Mouse (Mus musculus) colon, adult 2 months (tissue): ENCODE measurements around the gene Col8a1. TPM values are rescaled to one million over a fixed set of nuclear protein-coding genes. Genes with fewer than 3 reads are reported as not detected.

ENCODE experiments used
- polyA plus RNA-seq: library from polyadenylated mRNA; depleted of rRNA; stranded (reverse); fragments of >200 nt; gene quantifications from 2 replicates; pipeline ENCODE4 v1.2.3, GENCODE M21; 2012; rRNA removed

Gene Col8a1
- 4.3 and 7.1 TPM in 2 replicates for polyA plus RNA-seq

GRCm38 (mm10) chr16:57754526-57755125 lies at the start of gene Col8a1:
Gene Col8a1, minus strand, starts transcription at chr16:57754737.

DNA sequence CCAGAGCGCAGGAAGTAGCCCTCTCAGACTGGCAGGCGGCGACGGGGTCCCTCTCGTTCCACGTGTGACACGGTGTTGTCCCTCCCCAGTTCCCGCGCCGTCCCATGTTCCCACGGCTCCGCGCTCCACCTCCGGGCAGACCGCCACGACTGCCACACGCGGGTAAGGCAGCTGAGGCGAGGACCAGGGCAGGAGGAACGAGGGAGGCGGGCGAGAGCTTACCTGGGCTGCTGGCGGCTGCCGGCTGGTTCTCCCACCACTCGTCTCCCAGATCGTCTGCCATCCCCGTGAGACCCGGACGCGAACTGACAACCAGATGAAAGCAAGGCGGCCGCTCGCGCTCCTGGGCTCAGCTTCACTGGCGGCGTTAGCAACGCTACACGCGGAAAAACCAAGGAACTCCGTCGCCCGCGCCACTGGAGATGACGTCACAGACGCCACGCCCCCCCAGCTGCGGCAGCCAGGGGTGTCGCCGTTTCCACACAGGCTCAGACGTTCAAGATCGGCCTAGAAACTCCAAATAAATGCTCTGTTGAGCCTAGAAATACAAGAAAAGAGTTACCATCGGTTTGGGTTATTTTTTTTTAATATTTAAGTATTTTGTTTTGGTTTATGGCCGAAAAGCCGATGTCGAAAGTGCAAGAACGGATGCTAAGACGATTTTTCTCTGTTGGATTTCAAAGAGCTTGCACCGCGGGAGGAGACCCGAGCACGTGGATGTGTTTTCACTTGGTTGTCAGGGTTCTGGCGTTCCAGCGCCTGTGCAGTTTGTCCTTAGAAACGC lies 147.9 kb downstream of the Col8a1 start, which contains the start of gene Cmss1:
Gene Cmss1 (minus strand): TSS at position 421 of the 784 bp plus-strand sequence.

Other genes starting within 250 kb of the Col8a1 start
- 3.8 and 4.2 TPM in 2 replicates for gene Cmss1, start 147.9 kb downstream of the Col8a1 start, polyA plus RNA-seq